Mouse (Mus musculus) c-Kit-positive CD71-negative TER-119-negative erythroid progenitor cells, embryonic 14.5 days (primary cell): ENCODE results near the gene Fam177a.
"Not testable (repeated sequence)": the region's sequence is repeated elsewhere in the genome, so short reads cannot be mapped to it uniquely, and the experiment has no call there.

Experiments used
- DNase-seq: peaks from one replicate; pipeline ENCODE4 v3.0.0-alpha.2; 2013; ENCODE audit warnings: low read depth

The Fam177a gene

DNA sequence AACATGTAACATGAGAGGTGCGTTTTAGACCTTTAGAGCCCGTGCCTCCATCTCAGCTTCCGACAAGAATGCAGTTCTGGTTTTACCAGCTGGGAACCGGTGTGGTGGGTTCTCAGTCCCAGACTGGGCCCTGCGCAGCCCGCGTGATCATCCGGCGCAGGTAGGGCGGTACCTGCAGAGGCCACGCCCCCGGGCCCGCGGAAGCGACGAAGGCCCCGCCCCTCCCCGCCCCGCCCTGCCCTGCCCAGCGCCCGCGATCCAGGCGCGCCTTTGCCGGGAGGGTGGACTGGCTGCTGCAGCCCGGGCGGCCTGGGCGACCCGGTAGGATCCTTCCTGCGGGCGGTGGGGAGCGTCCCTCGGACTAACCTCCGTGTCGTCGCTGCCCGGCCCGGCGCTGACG, at the start of gene Fam177a:
Gene Fam177a, plus strand, starts transcription at position 228 of the 400 bp plus-strand sequence.
- DNase-seq, result not testable (repeated sequence)

DNA sequence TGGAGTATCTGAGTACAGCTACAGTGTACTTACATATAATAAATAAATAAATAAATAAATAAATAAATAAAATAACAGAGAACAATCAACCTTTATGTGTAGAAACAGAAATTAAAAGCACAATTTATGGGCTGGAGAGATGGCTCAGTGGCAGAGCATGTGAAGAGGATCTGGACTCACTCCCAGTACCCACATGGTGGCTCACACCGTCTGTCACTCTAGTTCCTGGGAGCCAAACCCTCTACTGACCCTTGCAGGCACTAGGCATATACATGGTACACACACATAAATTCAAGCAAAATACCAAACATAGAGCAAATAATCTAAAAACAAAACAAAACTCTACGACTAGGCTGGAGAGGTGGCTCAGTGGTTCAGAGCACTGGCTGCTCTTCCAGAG, 49.0 kb upstream of the Fam177a start:
- DNase-seq, result no peak

DNA sequence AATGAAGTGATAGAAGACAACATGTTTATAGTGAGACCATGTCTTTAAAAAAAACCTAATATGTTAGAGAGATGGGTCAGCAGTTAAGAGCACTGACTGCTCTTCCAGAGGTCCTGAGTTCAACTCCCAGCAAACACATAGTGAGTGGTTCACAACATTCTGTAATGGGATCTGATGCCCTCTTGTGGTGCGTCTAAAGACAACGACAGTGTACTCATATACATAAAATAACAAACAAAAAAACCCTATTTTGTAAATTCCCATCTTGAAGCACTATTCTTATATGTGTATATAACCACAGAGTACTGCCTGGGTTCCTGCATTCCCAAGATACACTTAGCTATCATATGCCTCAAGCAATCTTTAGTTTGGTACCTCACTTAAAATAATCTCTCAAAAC, 45.6 kb upstream of the Fam177a start:
- not testable (repeated sequence) for DNase-seq

DNA sequence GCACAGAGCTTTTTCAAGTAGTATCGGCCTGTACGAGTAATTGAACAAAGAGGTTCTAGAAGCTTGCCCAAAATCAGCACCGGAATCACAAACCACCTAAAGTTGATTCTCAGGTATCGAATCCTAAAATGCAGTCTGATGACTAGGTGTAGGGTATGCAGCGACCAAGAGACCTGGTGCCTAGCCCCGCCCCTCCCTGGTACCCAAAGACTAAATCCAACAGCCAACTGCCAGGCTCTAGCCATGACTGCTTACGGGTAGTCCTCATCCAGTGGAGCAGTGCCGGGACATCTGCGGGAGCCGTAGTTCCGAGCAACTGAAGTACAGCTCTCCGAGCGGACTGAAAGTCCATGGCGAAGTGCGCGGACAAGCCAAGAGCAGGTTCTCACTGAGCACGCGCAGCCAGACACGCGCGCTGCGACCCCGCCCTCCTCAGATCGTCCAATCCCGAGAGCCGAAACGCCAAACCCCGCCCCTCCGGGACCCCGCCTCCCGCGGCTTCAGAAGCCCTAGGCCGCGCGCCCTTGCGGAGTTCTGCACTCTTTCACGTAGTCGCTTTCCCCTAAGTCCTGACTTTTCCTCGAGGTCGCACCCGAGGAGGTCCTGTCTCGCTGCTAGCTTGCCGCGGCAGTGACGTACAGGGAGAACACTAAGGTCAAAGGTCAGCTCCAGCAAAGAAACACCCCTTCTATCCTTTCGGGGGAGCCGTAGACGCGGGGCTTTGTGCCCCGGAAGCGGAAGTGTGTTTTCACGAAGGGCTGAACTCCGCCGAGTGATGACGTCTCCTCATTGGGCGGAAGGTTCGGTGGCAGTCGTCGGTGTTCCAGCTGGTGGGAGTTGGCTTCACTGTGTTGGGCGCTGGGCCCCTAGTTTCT, 44.3 kb upstream of the Fam177a start, which contains the start of the genes 2700097O09Rik and Srp54a:
Gene 2700097O09Rik, minus strand, starts transcription at position 385 of the 875 bp plus-strand sequence.
Gene Srp54a, plus strand, starts transcription at position 537 of the 875 bp plus-strand sequence.
- DNase-seq, result peak; percentile 85

DNA sequence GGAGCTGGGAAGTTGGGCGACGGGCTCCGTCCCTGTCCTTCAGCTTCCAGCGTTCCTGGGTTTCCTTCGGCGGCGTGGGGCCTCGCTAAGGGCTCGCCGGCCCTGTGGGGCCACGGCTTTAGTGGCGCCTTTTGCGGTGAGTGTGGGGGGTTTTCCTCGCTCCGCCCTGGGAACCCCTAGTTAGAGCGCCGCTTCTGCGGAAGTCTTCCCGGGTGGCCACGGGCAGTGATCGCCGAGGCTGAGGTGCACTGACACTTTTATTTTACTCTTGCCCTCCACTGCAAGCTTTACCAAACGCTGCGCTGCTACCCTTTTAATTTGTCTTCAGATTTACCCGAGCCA, 43.7 kb upstream of the Fam177a start:
- DNase-seq, result not testable (repeated sequence)

DNA sequence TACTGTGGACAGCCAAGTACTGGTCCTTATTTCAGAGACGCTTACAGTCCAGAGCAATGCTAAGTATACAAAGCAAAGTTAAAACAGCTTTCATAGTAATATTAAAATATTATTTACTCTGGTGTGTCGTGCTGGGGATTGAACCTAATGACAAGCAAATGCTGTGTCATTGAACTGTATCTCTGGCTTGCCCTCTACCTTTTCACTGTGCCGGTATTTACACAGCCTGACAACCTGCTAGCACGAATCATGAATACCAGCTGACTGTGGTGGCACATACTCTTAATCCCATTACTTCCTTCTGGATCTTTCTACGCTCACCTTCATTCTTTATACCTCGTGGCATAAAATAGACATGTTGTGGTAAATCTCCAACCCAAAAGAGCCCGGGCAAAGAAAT, 32.1 kb upstream of the Fam177a start:
- not testable (repeated sequence) for DNase-seq

DNA sequence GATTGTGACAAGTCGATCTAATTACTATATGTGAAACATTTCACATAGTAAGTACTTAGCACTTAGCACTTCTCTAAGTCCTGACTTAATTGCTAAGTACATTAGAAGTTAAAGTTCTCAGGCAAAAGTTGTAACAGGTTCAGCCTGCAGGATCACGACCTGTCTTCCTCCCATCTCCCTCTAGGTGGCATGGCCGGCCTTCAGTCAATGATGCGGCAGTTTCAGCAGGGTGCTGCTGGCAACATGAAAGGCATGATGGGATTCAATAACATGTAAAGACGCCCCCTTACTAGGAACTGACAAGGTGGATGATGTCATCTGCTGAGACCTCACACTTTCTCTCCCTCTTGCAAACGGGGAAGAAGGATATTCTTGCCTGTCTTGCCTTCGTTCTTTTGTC, 11.7 kb upstream of the Fam177a start:
- DNase-seq, result not testable (repeated sequence)

DNA sequence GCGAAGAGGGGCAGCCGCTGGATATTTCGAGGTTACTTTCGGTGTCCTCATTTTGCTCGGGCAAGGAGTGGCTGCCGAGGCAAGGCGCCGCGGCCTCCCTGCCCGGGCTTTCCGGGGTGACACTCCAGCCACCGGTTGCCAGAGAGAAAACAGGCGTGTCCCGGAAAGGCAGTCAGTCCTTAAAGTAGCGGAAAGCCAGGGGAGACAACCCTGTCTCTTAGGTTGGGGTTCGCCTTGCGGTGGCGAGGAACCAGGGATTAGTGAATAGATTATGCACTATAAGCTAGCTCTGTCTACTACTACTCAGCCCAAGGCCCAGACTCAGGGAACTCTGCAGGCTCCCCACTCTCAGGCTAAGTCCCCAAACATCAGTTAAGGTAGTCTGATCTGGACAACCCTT, 462 bp downstream of the Fam177a start:
- DNase-seq, result not testable (repeated sequence)

DNA sequence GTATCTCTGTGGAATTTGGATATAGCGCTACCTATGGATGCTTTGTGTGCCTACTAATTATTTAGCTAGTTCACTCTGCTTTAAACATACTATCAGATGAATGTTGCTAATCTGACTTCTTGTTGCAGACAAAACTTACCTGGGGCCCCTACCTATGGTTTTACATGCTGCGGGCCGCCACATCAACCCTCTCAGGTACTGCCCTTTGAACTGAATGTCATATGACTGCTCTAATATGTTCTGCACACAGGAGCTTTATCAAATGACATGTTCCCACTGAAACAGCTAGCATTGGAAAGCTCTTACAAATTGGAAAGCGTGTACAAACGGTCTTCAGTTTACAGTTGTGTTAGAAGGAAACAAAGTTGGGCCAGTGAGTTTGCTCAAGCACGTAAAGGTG, 11.3 kb downstream of the Fam177a start:
- DNase-seq, result not testable (repeated sequence)

DNA sequence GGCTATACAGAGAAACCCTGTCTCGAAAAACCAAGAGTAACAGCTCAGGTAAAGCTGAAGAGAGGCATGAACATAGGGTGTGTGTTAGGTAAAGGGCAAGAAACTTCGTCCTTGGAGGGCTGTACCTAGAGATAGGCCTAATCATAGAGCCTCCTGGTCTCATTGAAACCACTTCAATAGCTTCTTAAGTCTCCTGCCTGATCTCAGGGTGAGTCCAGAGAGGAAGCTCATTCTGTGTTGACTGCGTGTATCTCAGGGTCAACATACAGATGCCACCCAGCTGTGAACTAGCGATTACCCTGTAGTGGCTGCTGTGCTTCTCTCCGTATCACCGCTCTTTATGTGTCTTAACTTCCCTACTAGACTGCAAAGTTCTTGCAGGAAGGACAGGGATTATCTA, 13.6 kb downstream of the Fam177a start:
- DNase-seq, result not testable (repeated sequence)

DNA sequence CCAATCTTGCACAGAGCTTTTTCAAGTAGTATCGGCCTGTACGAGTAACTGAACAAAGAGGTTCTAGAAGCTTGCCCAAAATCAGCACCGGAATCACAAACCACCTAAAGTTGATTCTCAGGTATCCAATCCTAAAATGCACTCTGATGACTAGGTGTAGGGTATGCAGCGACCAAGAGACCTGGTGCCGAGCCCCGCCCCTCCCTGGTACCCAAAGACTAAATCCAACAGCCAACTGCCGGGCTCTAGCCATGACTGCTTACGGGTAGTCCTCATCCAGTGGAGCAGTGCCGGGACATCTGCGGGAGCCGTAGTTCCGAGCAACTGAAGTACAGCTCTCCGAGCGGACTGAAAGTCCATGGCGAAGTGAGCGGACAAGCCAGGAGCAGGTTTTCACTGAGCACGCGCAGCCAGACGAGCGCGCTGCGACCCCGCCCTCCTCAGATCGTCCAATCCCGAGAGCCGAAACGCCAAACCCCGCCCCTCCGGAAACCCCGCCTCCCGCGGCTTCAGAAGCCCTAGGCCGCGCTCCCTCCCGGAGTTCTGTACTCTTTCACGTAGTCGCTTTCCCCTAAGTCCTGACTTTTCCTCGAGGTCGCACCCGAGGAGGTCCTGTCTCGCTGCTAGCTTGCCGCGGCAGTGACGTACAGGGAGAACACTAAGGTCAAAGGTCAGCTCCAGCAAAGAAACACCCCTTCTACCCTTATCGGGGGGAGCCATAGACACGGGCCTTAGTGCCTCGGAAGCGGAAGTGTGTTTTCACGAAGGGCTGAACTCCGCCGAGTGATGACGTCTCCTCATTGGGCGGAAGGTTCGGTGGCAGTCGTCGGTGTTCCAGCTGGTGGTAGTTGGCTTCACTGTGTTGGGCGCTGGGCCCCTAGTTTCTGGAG, 30.5 kb downstream of the Fam177a start, which contains the start of gene Srp54b:
Gene Srp54b, plus strand, starts transcription at position 546 of the 890 bp plus-strand sequence.
- DNase-seq, result not testable (repeated sequence)

DNA sequence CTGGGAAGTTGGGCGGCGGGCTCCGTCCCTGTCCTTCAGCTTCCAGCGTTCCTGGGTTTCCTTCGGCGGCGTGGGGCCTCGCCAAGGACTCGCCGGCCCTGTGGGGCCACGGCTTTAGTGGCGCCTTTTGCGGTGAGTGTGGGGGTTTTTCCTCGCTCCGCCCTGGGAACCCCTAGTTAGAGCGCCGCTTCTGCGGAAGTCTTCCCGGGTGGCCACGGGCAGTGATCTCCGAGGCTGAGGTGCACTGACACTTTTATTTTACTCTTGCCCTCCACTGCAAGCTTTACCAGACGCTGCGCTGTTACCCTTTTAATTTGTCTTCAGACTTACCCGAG, 31.1 kb downstream of the Fam177a start:
- DNase-seq, result not testable (repeated sequence)

DNA sequence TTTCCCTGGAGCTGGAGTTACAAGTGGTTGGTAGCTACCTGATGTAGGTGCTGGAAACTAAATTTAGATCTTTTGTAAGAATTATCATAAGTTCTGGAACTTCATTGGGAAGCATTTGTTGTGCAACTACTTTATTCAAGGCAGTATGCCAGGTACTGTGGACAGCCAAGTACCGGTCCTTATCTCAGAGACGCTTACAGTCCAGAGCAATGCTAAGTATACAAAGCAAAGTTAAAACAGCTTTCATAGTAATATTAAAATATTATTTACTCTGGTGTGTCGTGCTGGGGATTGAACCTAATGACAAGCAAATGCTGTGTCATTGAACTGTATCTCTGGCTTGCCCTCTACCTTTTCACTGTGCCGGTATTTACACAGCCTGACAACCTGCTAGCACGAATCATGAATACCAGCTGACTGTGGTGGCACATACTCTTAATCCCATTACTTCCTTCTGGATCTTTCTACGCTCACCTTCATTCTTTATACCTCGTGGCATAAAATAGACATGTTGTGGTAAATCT, 42.8 kb downstream of the Fam177a start:
- not testable (repeated sequence) for DNase-seq

DNA sequence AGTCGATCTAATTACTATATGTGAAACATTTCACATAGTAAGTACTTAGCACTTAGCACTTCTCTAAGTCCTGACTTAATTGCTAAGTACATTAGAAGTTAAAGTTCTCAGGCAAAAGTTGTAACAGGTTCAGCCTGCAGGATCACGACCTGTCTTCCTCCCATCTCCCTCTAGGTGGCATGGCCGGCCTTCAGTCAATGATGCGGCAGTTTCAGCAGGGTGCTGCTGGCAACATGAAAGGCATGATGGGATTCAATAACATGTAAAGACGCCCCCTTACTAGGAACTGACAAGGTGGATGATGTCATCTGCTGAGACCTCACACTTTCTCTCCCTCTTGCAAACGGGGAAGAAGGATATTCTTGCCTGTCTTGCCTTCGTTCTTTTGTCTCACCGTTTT, 63.4 kb downstream of the Fam177a start:
- DNase-seq, result not testable (repeated sequence)

DNA sequence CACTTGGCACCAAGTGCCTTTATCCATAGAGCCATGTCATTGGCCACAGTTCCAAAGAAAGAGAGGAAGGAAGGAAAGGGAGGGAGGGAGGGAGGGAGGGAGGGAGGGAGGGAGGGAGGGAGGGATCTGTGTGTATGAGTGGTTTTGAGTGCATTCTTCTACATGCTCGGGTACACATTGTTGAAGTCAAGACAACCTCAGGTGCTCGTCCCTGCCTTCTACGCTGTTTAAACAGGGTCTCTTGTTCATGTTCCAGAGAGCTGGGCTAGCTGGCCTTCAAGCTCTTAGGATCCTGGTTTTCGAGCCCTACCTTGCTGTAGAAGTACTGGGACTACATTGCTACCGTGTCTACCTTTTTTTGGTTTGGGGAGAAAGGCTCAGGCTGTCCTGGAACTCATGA, 64.9 kb downstream of the Fam177a start:
- DNase-seq, result not testable (repeated sequence)
